Mouse (Mus musculus) adrenal gland, adult (tissue): Measurements from ENCODE around the gene Vwa3b.

ENCODE experiments used
- DNase-seq, 2 experiments: peaks; one replicate each; pipeline ENCODE4 v3.0.0; 2022 to 2023; ENCODE audit warnings: low spot score in 1 of 2; ENCODE audit not compliant: inconsistent age in 2 of 2

Gene Vwa3b

GRCm38 (mm10) chr1:37009880-37010279 is 16.5 kb upstream of the Vwa3b start:
- DNase-seq = no peak

- no peak for DNase-seq
Measured at GRCm38 (mm10) chr1:37011626-37012209, 14.7 kb upstream of the Vwa3b start.

GRCm38 (mm10) chr1:37013006-37013405 is 13.4 kb upstream of the Vwa3b start:
- DNase-seq = no peak

- no peak for DNase-seq
Measured at GRCm38 (mm10) chr1:37013687-37014086, 12.7 kb upstream of the Vwa3b start.

- DNase-seq = no peak
Measured at GRCm38 (mm10) chr1:37019017-37019416, 7.4 kb upstream of the Vwa3b start.

- no peak for DNase-seq
Measured at GRCm38 (mm10) chr1:37022704-37023103, 3.7 kb upstream of the Vwa3b start.

GRCm38 (mm10) chr1:37024736-37025135 is 1.7 kb upstream of the Vwa3b start:
- no peak for DNase-seq

- DNase-seq = no peak
Measured at GRCm38 (mm10) chr1:37025376-37025775, 1.0 kb upstream of the Vwa3b start.

GRCm38 (mm10) chr1:37026866-37027265 is 470 bp downstream of the Vwa3b start:
- DNase-seq = no peak

GRCm38 (mm10) chr1:37028439-37029153 is 2.2 kb downstream of the Vwa3b start:
- DNase-seq = no peak

GRCm38 (mm10) chr1:37029154-37029907 is 2.9 kb downstream of the Vwa3b start:
- peak; percentile 57 to 78 for DNase-seq

GRCm38 (mm10) chr1:37029942-37030341 is 3.5 kb downstream of the Vwa3b start:
- no peak for DNase-seq

GRCm38 (mm10) chr1:37030693-37031092 is 4.3 kb downstream of the Vwa3b start:
- no peak for DNase-seq

GRCm38 (mm10) chr1:37035879-37036278 is 9.5 kb downstream of the Vwa3b start:
- no peak for DNase-seq

- DNase-seq = no peak
Measured at GRCm38 (mm10) chr1:37041126-37041525, 14.7 kb downstream of the Vwa3b start.

- DNase-seq = no peak
Measured at GRCm38 (mm10) chr1:37041856-37042255, 15.5 kb downstream of the Vwa3b start.

- no peak for DNase-seq
Measured at GRCm38 (mm10) chr1:37042769-37043168, 16.4 kb downstream of the Vwa3b start.

- no peak for DNase-seq
Measured at GRCm38 (mm10) chr1:37043196-37043595, 16.8 kb downstream of the Vwa3b start.

GRCm38 (mm10) chr1:37045472-37045871 is 19.1 kb downstream of the Vwa3b start:
- no peak for DNase-seq

GRCm38 (mm10) chr1:37049159-37049558 is 22.8 kb downstream of the Vwa3b start:
- no peak for DNase-seq

GRCm38 (mm10) chr1:37053691-37054090 is 27.3 kb downstream of the Vwa3b start:
- peak in 1 of 2 experiments; percentile 32 for DNase-seq
